Mouse (Mus musculus): Measurements from ENCODE around the gene Tjp1.

Gene Tjp1

GRCm38 (mm10) chr7:65387560-65388175 lies 139.9 kb downstream of the Tjp1 start:
- DNase-seq = no peak

DNA sequence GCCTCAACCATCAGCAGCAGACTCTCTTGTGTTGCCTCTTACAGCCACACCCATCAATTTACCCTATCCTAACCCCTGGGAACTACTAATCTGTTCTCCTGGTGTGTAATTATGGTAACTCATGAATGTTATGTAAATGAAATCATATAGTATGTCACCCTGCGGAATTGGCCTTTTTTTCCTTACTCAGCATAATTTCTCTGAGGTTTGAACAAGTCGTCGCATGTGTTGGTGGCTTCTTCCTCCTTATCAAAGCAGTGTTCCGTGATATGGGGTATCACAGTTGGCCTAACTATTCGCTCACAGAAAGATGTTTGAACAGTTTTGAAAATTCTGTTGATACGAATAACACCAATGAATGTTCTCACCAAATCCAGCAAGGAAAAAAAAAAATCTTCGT lies 142.8 kb downstream of the Tjp1 start:
- no peak for DNase-seq

GRCm38 (mm10) chr7:65382515-65383283 lies 144.9 kb downstream of the Tjp1 start:
- no peak for DNase-seq

DNA sequence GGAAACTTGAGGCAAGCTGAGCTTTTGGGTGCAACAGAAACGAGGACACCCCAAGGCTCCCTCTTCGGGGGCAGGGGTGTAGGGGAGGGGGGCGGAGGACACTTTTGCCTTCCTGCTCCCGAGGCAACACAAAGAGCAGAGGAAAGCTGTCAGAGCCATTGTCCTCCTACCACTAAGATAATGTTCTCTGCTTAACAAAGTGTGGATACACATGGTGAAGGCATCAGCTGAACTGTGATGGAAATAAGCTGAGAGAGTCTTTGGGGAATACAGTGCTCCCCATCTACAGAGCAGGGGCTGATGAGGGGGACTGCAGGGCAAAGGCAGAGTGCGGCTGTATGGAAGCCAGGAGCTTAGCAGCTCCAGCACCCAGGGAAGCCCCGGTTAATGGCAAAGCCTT lies 145.7 kb downstream of the Tjp1 start:
- DNase-seq = no peak

- no peak for DNase-seq
Measured at GRCm38 (mm10) chr7:65380716-65381115, 146.9 kb downstream of the Tjp1 start.

DNA sequence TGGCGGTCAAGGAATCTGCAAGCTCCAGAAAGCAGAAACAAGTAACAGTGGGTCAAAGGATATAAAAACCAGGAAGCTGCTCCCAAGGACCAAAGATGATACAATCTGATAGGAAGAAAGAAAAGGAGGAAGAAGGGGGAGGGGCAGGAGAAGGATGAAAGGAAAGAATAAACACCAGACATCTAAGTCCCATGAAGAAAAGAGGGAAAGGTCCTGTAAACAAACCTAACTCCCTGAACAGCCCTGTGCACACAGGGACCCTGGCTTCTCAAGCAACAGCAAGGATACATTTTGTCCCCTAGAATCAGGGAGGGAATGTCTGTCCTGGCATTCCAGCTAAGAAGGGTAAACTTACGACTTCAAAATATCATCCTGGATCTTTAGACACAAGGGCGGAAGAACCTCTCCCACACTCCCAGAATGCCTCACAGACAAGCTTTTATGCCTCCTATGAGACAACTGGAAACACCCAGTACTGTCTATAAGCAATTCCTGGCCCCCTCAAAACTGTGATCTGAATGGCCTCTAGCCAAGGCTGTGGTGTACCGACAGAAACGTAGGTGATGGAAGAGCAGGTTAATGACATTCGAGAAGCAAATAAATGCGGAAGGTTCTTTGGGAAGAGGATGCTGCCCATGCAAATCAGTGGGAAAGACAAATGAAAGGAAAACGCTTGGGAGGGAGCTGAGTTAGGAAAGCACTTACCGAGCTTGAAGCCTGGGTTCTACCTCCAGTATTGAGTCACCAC lies 148.6 kb downstream of the Tjp1 start:
- DNase-seq = no peak

DNA sequence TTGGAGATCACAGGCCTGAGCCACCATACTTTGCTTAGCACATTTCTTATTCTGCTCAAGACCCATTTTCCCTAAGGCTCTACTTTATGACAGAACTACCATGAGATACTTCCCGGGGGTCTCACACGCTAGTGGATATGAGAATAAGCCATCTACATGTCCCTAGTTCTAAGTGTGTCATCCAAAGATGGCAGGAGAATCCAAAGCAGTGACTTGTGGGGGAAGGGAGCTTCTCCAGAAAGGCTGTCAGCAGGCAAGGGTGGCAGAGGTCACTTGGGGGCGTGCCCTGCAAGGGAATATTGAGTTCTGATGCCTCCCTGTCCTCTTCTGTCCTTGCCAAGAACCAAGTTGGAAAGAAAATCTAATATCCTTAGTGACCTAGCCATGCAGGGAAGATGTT lies 150.1 kb downstream of the Tjp1 start:
- no peak for DNase-seq

GRCm38 (mm10) chr7:65375621-65376020 lies 152.0 kb downstream of the Tjp1 start:
- no peak for DNase-seq

DNA sequence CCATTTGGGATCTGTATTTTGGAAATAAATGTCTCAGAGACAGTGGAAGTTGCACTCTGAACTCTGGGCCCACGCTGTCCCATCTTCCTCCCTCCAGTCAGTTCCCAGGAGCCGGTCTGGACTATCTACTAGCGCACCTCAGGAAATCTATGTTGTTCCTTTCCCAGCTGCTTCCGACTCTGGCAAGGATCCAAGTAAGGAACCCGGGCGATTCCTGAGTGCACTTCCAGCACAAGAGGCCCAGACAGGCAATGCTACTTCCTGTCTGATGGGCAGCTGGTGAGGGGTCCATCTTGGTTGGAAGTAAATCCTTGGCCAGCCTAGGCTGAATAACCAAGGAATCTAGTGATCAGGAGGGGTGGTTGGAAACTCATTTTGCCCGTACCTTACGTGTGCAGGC lies 152.4 kb downstream of the Tjp1 start:
- DNase-seq = peak; percentile 74

GRCm38 (mm10) chr7:65373336-65373735 lies 154.2 kb downstream of the Tjp1 start:
- DNase-seq = peak; percentile 55

- no peak for DNase-seq
Measured at GRCm38 (mm10) chr7:65371765-65372164, 155.8 kb downstream of the Tjp1 start.

- DNase-seq = peak; percentile 97
Measured at GRCm38 (mm10) chr7:65370787-65371616, 156.6 kb downstream of the Tjp1 start.

- peak; percentile 63 for DNase-seq
Measured at GRCm38 (mm10) chr7:65370381-65370786, 157.2 kb downstream of the Tjp1 start.

DNA sequence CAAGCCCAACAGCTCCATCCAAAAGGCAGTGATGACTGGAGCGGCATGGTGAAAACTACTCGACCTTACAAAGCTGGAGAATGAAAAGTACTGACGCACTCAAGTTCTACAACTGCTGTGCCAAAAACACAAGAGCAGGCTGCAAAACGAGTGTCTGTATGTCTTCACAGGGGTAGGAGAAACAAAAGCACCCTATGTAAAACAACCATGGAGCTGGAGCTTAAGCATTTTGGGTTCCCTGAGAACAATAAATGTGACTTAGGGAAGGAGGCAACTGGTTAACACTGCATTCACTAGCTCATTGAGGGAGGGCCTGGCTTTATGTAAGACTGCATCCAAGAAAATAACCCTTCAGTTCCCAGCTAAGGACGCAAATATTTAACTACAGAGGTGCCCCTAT lies 158.5 kb downstream of the Tjp1 start:
- DNase-seq = no peak

- DNase-seq = no peak
Measured at GRCm38 (mm10) chr7:65367386-65368245, 160.0 kb downstream of the Tjp1 start.

DNA sequence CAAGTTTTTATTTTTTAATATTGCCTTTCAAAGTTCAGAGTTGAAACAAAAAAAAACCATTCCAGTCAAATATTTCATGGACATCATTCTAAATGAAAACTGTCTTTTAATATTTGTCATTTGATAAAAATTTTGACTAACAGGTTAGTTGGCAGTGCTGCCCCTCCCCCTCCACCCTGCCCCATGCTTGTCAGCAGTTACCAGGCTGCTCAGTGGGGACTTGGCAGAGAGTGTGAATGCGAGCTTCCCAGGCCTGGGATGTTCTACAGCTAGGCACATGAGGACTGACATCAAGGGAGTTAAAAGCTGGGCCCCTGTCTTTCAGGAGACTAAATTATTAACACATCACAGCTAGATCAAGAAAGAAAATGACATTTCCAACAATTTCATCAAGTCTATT lies 161.4 kb downstream of the Tjp1 start:
- peak; percentile 60 for DNase-seq

DNA sequence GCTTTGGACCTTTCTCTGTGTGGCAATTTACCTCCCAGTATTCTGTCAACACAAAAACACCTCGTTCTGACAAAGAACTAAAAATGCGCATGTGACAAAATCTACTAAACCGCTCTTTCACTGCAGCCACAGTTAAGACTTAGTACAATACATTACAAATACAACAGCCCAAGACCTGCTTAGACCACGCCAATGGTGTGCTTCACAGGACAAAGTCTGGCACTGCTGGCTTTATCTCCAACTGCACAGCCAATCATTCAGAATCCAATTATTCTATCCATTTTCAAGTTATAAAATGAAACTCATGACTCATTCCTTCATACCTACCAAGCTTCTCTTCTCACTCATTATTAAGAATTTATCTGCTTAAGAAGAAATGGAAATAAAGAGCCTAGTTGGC lies 162.0 kb downstream of the Tjp1 start:
- DNase-seq = no peak

GRCm38 (mm10) chr7:65360278-65360677 lies 167.3 kb downstream of the Tjp1 start:
- no peak for DNase-seq

- DNase-seq = no peak
Measured at GRCm38 (mm10) chr7:65359774-65360173, 167.8 kb downstream of the Tjp1 start.

GRCm38 (mm10) chr7:65357538-65357937 lies 170.0 kb downstream of the Tjp1 start:
- peak; percentile 58 for DNase-seq

DNA sequence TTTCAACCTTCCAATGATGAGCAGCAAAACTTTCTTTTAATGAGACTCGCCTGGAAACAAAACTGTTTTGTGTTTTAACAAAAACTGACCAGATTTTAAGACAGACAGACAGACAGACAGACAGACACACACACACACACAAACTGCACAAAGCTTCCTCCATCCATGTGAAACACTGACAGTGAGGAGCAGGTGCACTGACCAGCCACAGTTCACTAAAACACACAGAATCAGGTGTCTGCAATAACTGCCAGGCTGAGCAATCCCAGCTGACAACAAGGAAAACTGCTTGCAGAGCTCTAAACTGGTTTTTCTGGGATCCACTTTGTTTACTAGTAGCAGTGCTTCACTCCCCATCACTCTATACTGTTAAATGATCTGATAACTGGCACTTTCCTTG lies 171.4 kb downstream of the Tjp1 start:
- no peak for DNase-seq

GRCm38 (mm10) chr7:65354908-65355307 lies 172.7 kb downstream of the Tjp1 start:
- DNase-seq = no peak

Data from kidney, postnatal 10 days (tissue).